Mouse (Mus musculus): ENCODE data around the gene Rtn4rl1.

Rtn4rl1 gene

GRCm38 (mm10) chr11:75213372-75214080 is 19.9 kb downstream of the Rtn4rl1 start:
- no peak for DNase-seq (ENCODE audit: low read depth)

- no peak for DNase-seq (ENCODE audit: low read depth)
Observed at GRCm38 (mm10) chr11:75214081-75214950, 20.7 kb downstream of the Rtn4rl1 start.

DNA sequence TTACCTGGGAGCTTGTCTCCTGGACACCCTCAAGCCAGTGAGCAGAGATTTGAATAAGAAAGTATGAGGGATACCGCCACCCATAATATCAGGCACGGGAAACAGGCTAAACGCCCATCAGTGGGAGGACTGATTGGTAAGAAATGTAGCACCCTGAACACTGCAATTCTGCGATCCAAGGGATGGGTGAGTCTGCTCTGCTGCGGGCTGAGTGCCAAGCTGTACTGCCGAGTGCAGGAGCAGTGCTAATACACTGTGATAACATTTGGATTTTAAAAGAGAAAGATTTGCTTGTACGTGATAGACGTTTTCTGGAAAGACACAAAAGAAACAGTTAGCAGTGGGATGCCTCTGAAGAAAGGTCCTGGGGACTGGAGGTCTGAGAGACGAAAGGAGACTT is 26.5 kb downstream of the Rtn4rl1 start:
- DNase-seq (ENCODE audit: low read depth) = no peak

GRCm38 (mm10) chr11:75220517-75221145 is 27.0 kb downstream of the Rtn4rl1 start:
- no peak for DNase-seq (ENCODE audit: low read depth)

GRCm38 (mm10) chr11:75224062-75224461 is 30.5 kb downstream of the Rtn4rl1 start:
- DNase-seq (ENCODE audit: low read depth) = no peak

GRCm38 (mm10) chr11:75224835-75225234 is 31.3 kb downstream of the Rtn4rl1 start:
- DNase-seq (ENCODE audit: low read depth) = no peak

DNA sequence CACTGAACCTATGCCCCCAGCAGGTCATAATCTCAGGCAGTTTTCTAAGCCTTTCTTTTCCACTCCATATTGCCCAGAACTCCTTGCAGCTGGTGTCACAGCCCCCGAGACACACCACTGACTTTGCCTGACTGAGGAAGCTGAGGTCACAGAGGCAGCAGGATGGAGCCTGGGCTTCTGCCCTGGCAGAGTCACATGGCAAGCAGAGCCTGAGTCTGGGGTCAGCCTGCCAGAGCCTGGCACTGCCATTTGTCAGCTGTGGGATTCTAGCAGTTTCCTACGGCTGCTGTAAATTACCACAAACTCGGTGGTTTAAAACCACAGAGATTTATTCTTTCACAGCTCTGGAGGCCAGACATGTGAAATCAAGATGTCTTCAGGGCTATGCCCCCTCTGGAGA is 34.0 kb downstream of the Rtn4rl1 start:
- no peak for DNase-seq (ENCODE audit: low read depth)

DNA sequence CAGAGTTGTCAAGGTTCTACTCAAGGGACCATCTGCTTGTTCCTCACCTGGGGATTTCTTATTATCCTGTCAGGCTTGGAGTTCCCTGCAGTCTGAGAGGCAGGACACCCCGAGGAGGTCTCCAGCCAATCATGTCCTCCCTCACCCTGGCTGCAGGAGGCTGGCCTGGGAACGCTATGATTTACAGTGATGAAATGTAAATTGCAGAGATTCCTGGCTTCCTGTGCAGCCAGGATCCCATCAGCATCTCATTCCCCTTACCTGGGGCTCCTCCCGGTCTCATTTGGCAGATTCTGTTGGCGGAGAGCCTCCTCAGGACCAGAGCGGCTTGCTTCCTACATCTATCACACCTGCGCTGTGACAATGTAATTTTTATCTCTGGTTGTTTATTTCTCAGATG is 35.7 kb downstream of the Rtn4rl1 start:
- no peak for DNase-seq (ENCODE audit: low read depth)

DNA sequence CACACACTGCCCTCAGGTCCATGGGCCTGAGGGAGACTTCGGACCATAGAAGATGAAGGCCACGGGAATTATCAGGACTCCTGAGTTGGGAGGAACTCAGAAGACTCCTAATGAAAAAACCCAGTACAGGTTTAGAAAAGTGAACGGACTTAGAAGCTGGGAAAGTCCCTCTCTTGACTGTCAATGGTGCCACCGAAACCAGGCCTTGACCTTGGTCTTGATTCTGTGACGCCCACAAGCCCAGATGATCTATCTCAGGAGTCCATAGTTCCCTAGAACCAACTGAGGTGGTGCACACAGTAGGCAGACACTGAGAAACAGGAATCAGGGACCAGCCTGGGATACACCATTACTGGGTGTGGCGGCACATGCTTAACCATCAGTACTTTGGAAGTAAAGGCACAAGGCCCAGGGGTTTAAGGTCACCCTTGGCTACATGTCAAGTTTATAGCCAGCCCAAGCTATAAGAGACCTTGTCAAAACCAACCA is 36.7 kb downstream of the Rtn4rl1 start:
- no peak for DNase-seq (ENCODE audit: low read depth)

DNA sequence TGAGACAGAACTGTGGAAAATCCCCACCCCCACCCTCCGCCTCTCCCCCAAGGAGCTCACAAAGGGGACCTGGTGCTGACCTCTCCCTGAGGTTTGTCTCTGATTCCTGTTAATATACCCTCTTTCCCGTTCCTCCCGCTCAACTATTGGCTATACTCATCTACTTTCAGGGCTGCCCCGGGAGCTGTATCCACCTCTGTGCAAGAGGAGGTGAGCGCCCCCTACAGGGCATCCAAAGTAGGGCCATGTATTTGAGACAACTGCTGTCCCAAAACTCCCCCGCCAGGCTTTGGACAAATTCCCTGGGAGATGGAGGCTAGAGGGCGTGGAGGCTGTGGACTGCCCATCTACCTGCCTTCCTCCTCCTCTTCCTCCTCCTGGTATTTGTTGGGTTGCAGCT is 38.2 kb downstream of the Rtn4rl1 start:
- DNase-seq (ENCODE audit: low read depth) = peak; percentile 63

DNA sequence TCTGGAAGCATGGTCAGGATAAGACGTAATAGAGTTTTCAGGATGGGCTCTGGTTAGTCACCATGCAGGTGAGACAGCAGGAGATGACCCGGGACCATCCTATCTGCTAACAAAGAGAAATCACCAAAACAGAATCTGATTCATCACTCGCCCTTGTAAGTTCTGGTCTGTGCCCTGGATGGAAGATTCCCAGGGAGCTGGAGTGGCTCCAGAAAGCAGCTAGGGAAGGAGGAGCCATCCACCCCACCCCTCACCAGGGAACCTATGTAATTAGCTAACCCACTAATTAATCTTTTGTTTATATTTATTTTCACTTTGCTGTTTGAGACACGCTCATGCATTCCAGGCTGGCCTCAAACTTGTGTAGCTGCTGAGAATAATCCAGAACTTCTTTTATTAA is 38.9 kb downstream of the Rtn4rl1 start:
- no peak for DNase-seq (ENCODE audit: low read depth)

GRCm38 (mm10) chr11:75234745-75235144 is 41.2 kb downstream of the Rtn4rl1 start:
- DNase-seq (ENCODE audit: low read depth) = peak; percentile 68

DNA sequence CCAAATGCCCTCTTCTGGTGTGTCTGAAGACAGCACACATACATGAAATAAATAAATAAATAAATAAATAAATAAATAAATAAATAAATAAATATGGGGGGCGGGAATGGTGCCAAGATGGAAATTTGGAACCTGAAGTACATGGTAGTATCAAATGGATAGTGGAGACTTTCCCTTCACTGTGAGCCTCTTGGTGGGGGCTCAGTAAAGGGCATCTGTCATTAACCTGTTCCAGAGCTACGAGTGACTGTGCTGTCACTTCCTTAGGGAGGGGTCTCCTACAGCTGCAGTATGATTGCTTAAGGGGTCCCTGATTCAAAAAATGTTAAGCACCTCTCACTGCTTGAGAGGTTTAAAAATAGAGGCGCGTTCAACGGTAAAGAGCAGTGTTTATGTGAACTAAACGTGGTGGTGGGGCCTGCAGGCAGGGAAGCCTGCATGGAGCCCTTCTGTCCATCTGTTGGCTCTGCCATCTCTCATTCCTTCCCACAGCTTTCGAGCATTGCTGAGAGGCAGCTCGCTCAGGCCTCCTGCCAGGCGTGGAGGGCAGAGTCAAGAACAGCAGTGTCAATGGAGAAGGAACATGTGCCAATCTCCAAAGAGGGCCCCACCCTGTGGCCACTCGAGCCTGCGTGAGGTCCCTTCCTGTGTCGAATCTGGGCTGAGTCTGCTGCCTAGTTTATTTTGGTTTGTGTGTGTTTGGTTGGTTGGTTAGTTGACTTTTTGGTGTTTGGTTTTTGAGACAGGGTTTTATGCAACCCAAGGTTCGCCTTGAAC is 46.8 kb downstream of the Rtn4rl1 start:
- DNase-seq (ENCODE audit: low read depth) = no peak

DNA sequence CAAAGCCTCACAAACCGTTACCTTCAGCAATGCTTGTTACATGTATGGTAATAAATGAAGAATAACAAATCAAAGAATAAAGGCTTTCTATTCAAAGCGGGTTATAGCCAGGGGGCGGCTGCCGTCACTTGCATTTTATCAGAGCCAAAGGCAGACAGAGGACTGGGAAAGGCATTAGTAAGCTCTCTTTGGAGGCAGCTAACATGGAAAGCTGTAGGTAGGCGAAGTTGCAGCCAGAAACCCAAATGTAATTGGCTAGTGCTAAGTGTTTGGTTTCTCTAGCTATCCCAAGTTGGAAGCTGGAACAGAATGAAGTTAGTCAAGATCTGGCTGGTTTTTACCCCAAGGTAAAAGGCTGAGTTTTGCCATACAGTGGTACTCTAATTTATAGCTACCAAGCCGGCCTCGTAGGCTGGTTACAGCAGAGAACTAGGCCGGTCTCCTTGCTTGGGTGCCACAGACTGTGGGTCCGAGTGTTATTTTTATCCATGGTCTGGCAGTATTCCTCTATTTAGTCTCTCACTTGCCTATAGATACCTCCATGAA is 49.2 kb downstream of the Rtn4rl1 start:
- DNase-seq (ENCODE audit: low read depth) = no peak

DNA sequence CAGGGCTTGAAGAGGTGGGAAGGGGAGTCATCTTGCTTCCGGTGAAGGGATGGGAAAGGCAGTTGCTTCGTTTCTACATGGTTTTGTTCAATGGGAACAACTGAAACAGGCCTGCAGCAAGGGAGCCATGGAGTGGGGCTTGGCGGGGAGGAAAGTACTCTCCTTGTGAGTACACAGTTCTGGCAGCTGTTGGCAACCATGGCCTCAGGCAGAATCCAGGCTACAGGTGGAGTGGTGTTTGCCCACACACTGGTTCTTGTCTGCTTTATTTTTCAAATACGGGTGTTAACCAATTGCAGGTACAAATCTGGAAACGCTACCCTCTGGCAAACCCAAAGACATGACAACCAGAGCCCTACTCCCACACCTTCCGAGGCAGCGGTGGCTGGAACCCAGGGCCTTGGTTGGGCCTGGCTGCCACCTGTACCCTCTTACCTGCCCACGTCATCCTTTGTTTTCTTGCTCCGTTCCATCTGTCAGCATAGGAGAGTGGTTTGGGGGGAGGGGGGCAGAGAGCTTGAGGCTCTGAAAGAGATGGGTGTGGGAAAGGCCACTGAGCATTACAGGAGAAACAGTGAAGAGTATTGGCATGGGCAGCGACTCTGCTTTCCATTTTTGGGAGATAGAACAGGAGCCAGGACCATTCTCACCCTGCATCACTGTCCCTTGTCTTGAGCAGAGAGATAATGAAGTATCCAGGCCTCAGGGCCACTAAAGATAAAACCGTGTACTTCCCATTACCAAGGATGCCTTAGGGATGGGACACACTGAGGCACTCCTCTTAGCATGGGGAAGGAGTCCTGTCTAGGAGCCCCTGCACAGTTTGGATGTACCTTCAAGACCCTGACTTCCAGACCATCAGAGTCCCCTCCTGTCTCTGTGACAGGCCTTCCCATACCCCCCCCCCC is 51.0 kb downstream of the Rtn4rl1 start:
- DNase-seq (ENCODE audit: low read depth) = no peak

- DNase-seq (ENCODE audit: low read depth) = no peak
Observed at GRCm38 (mm10) chr11:75245372-75246330, 52.1 kb downstream of the Rtn4rl1 start.

- DNase-seq (ENCODE audit: low read depth) = no peak
Observed at GRCm38 (mm10) chr11:75246589-75246988, 53.0 kb downstream of the Rtn4rl1 start.

GRCm38 (mm10) chr11:75247137-75247730 is 53.7 kb downstream of the Rtn4rl1 start:
- DNase-seq (ENCODE audit: low read depth) = no peak

DNA sequence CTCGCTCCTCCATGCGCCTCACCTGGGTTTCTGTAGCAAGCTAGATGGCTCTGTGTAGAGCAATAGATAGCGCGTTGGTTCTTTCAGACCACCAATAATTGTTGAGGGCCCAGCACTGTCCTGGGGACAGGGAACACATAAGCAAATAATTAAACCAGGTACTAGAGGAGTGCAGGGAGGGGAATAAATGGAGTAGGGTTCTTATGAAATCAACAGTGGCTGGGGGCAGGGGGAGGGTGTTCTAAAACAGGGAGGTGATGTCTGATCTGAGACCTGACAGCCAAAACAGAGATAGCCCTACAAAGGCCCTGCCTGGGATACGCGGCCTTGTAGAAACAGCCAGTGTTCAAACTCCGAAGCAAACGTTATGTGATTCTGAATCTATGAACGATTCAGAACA is 56.0 kb downstream of the Rtn4rl1 start:
- DNase-seq (ENCODE audit: low read depth) = no peak
